Mouse (Mus musculus) neural tube, embryonic 11.5 days (tissue): ENCODE results near the gene Eml2. TPM values are rescaled to one million over a fixed set of nuclear protein-coding genes. Genes with fewer than 3 reads are reported as not detected.

Source experiments
- ATAC-seq: fragments of 200-750 bp; cut with Nextera tagmentation; 2 replicates; pipeline ENCODE4 v1.8.0; 2017; ENCODE audit warnings: moderate number of reproducible peaks, mild to moderate bottlenecking, moderate TSS enrichment, moderate library complexity; ENCODE audit not compliant: insufficient read depth, low FRiP score, low TSS enrichment
- DNase-seq: peaks from one replicate; pipeline ENCODE4 v3.0.0-alpha.2; 2015; ENCODE audit warnings: low spot score
- H3K27ac ChIP-seq: fragments of 300-500 bp; sonication (generic); 2 replicates; pipeline ENCODE4 v1.5.1; 2014; ENCODE audit warnings: low read depth, mild to moderate bottlenecking, low read length
- H3K27me3 ChIP-seq: fragments of 300-500 bp; sonication (generic); 2 replicates; pipeline ENCODE4 v1.6.1; 2014; ENCODE audit warnings: mild to moderate bottlenecking, low read length, mixed read lengths; ENCODE audit not compliant: control insufficient read depth, insufficient read depth
- H3K36me3 ChIP-seq: fragments of 300-500 bp; sonication (generic); 2 replicates; pipeline ENCODE4 v1.6.1; 2014; ENCODE audit warnings: mild to moderate bottlenecking, low read length, moderate library complexity, mixed read lengths; ENCODE audit not compliant: control insufficient read depth, insufficient read depth
- H3K4me1 ChIP-seq: fragments of 300-500 bp; sonication (generic); 2 replicates; pipeline ENCODE4 v1.6.1; 2014; ENCODE audit warnings: low read length, mixed read lengths; ENCODE audit not compliant: control insufficient read depth, insufficient read depth
- H3K4me2 ChIP-seq: fragments of 300-500 bp; sonication (generic); 2 replicates; pipeline ENCODE4 v1.6.1; 2014; ENCODE audit warnings: low read depth, mild to moderate bottlenecking, moderate library complexity
- H3K4me3 ChIP-seq: fragments of 300-500 bp; sonication (generic); 2 replicates; pipeline ENCODE4 v1.5.1; 2014; ENCODE audit warnings: low read depth, low read length
- H3K9ac ChIP-seq: fragments of 300-500 bp; sonication (generic); 2 replicates; pipeline ENCODE4 v1.6.1; 2014; ENCODE audit warnings: mild to moderate bottlenecking, low read length
- H3K9me3 ChIP-seq: fragments of 300-500 bp; sonication (generic); 2 replicates; pipeline ENCODE4 v1.6.1; 2016; ENCODE audit warnings: low read length; ENCODE audit not compliant: control insufficient read depth
- WGBS: fragments of 180-500 bp; shearing (Covaris S2); extraction: QIAGEN DNeasy Blood & Tissue Kit; methylation state at CpG from one replicate; pipeline ENCODE4 v1.1.7; 2014; 5-methylcytosine and 5-hydroxymethylcytosine counted together
- polyA plus RNA-seq: library from polyadenylated mRNA; unstranded; fragments of >200 nt; fragmentation: Nextera tagmentation; extraction: Ambion mirVana; gene quantifications from 2 replicates; pipeline ENCODE4 v1.2.1, GENCODE M21; 2014

The Eml2 gene
- polyA plus RNA-seq, 1 experiment from 2014 or later = 2.0 TPM

GRCm38 (mm10) chr7:19165656-19166423 is 10.4 kb upstream of the Eml2 start, which contains the start of gene Gipr:
TSS of gene Gipr (minus strand) at chr7:19166127.
- Histone ChIP-seq H3K4me3 (no peak within 1 kb of the TSS), H3K4me2 (0 out of 2 replicates have a peak within 1 kb of the TSS, but pooled peaks have one; percentile 2), H3K9me3 (no peaks in the 10 kb centered on the region), H3K4me1 (no peaks in the 10 kb centered on the region; the same call in 1 of the 2 replicates), H3K36me3 (no peaks in the 10 kb centered on the region), H3K27me3 (peaks cover 16% of the 10 kb centered on the region), H3K9ac (peak within 1 kb of the TSS; percentile 2; the same call in 1 of the 2 replicates), H3K27ac (no peak within 1 kb of the TSS)
- WGBS = 14% methylated on average over 13 of the region's 14 CpGs
- DNase-seq (peak; percentile 33), ATAC-seq (no peak)

GRCm38 (mm10) chr7:19166990-19167389 is 9.2 kb upstream of the Eml2 start:
- no peak overlapping the region for H3K27ac ChIP-seq
- DNase-seq (no peak), ATAC-seq (no peak)
- 89% methylated on average over 3 of the region's 3 CpGs for WGBS
- H3K4me3 ChIP-seq = no peak overlapping the region
- H3K9me3 ChIP-seq = no peaks in the 10 kb centered on the region
- peaks cover 16% of the 10 kb centered on the region for H3K27me3 ChIP-seq
- H3K4me1 ChIP-seq = no peaks in the 10 kb centered on the region; the same call in 1 of the 2 replicates
- H3K36me3 ChIP-seq = no peaks in the 10 kb centered on the region
- H3K4me2 ChIP-seq = no peak overlapping the region
- H3K9ac ChIP-seq = no peak overlapping the region

DNA sequence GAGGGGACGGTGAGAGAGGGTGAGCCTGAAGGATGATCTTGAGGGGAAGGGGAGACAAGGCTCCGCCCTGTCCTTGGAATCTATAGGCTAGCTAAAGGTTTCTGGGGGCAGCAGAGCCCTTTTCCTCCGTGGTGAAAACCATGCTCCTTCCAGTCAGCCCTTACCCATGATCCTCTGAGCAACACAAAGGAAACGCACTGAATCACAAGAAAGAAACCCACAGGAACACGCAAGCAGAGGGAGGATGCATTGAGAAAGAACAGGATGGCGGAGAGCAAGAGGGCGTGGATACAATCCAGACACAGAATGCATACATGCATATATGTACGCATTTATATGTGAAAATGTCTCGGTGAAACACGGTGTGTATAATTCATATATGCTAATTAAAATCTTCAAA is 6.7 kb upstream of the Eml2 start:
- ATAC-seq (no peak), DNase-seq (no peak)
- no peak overlapping the region for H3K4me2 ChIP-seq
- H3K9me3 ChIP-seq = no peaks in the 10 kb centered on the region
- no peaks in the 10 kb centered on the region for H3K36me3 ChIP-seq
- no peak overlapping the region for H3K27ac ChIP-seq
- peaks cover 8% of the 10 kb centered on the region for H3K27me3 ChIP-seq
- no peak overlapping the region for H3K4me3 ChIP-seq
- no peak overlapping the region for H3K9ac ChIP-seq
- H3K4me1 ChIP-seq = no peaks in the 10 kb centered on the region; the same call in 1 of the 2 replicates
- 65% methylated on average over 10 of the region's 10 CpGs for WGBS

- H3K27ac ChIP-seq = no peak overlapping the region
- DNase-seq (no peak), ATAC-seq (no peak)
- H3K9me3 ChIP-seq = no peaks in the 10 kb centered on the region
- no peak overlapping the region for H3K4me2 ChIP-seq
- H3K36me3 ChIP-seq = no peaks in the 10 kb centered on the region
- H3K4me1 ChIP-seq = no peaks in the 10 kb centered on the region; the same call in 1 of the 2 replicates
- peaks cover 6% of the 10 kb centered on the region for H3K27me3 ChIP-seq
- 72% methylated on average over 8 of the region's 8 CpGs for WGBS
- no peak overlapping the region for H3K4me3 ChIP-seq
- no peak overlapping the region for H3K9ac ChIP-seq
Observed at GRCm38 (mm10) chr7:19170142-19170541, 6.1 kb upstream of the Eml2 start.

DNA sequence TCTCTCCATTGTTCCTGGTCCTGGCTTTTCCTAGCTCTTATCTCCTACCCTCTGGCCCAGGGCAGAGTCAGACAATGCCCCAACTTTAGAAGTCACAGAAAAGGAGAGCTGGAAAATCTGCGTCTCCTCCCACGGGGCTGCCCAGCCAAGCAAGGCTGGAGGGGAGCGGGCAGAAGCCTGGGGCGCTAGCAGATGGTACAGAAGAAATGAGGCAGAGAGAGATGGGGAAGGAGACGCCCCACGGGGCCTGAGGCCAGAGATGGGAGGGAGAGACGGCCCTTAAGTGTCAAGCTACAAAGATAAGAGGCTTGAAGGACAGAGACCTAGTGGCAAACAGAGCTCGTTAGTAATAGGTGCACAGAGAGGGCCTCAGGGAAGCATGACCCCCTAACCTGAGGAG is 4.4 kb upstream of the Eml2 start:
- Histone ChIP-seq H3K9ac (no peak overlapping the region), H3K9me3 (no peaks in the 10 kb centered on the region), H3K4me3 (no peak overlapping the region), H3K4me2 (no peak overlapping the region), H3K27me3 (peaks cover 18% of the 10 kb centered on the region), H3K4me1 (no peaks in the 10 kb centered on the region), H3K36me3 (no peaks in the 10 kb centered on the region), H3K27ac (no peak overlapping the region)
- DNase-seq (no peak), ATAC-seq (no peak)
- 65% methylated on average over 8 of the region's 8 CpGs for WGBS

DNA sequence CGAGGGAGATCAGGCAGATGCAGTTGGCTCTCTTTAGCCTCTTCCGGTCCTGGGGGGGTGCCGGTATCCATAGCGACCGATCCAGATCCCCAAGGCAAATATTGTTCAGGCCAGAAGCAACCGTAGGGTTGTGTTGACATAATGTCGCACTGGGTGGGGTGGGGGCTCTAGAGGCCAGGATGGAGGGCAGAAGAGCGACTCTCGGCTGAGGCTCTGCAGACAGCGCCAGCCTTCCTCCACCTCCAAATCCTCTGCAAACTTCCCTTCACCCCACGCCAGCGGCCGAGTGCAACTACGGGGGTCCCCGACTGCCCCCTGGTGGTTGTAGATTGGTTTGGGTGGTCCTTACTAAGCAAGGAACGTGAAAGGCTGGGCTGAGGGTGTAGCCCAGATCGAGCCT is 3.3 kb upstream of the Eml2 start:
- H3K36me3 ChIP-seq = no peaks in the 10 kb centered on the region
- peak; percentile 91 for DNase-seq
- H3K9ac ChIP-seq = no peak overlapping the region
- H3K9me3 ChIP-seq = no peaks in the 10 kb centered on the region
- peaks cover 28% of the 10 kb centered on the region for H3K27me3 ChIP-seq
- H3K4me2 ChIP-seq = peak overlapping the region; percentile 35
- 0 out of 2 replicates have a peak overlapping the region, but pooled peaks have one; percentile 11 for H3K4me3 ChIP-seq
- ATAC-seq = no peak
- WGBS = 3% methylated on average over 17 of the region's 17 CpGs
- H3K4me1 ChIP-seq = 0 out of 2 replicates have a peak, but pooled peaks cover 2% of the 10 kb centered on the region
- no peak overlapping the region for H3K27ac ChIP-seq

- Histone ChIP-seq H3K4me3 (peak overlapping the region; percentile 35), H3K27ac (no peak overlapping the region), H3K9me3 (no peaks in the 10 kb centered on the region), H3K36me3 (no peaks in the 10 kb centered on the region), H3K4me1 (peaks cover 2% of the 10 kb centered on the region; the same call in 1 of the 2 replicates), H3K4me2 (peak overlapping the region; percentile 57), H3K9ac (peak overlapping the region; percentile 54), H3K27me3 (peaks cover 48% of the 10 kb centered on the region)
- WGBS = 2% methylated on average over 18 of the region's 21 CpGs
- DNase-seq = no peak
- ATAC-seq = peak; percentile 33
Observed at GRCm38 (mm10) chr7:19176516-19176947, 311 bp downstream of the Eml2 start.

- H3K27ac ChIP-seq = no peak overlapping the region
- H3K36me3 ChIP-seq = no peaks in the 10 kb centered on the region
- no peak for DNase-seq
- no peak for ATAC-seq
- H3K9ac ChIP-seq = no peak overlapping the region; the same call in 1 of the 2 replicates
- peak overlapping the region; percentile 35 for H3K4me3 ChIP-seq
- 54% methylated on average over 7 of the region's 7 CpGs for WGBS
- peaks cover 48% of the 10 kb centered on the region for H3K27me3 ChIP-seq
- no peaks in the 10 kb centered on the region for H3K9me3 ChIP-seq
- peaks cover 2% of the 10 kb centered on the region; the same call in 1 of the 2 replicates for H3K4me1 ChIP-seq
- peak overlapping the region; percentile 57 for H3K4me2 ChIP-seq
Observed at GRCm38 (mm10) chr7:19177216-19177615, 995 bp downstream of the Eml2 start.

- 0 out of 2 replicates have a peak overlapping the region, but pooled peaks have one; percentile 14 for H3K4me3 ChIP-seq
- WGBS = 10% methylated on average over 18 of the region's 18 CpGs
- peaks cover 48% of the 10 kb centered on the region for H3K27me3 ChIP-seq
Observed at GRCm38 (mm10) chr7:19178035-19178434, 1.8 kb downstream of the Eml2 start.

More at GRCm38 (mm10) chr7:19178035-19178434, 1.8 kb downstream of the Eml2 start:
- Histone ChIP-seq H3K4me1 (peaks cover 2% of the 10 kb centered on the region; the same call in 1 of the 2 replicates), H3K27ac (no peak overlapping the region), H3K4me2 (peak overlapping the region; percentile 15), H3K36me3 (no peaks in the 10 kb centered on the region), H3K9me3 (no peaks in the 10 kb centered on the region), H3K9ac (no peak overlapping the region)
- DNase-seq = no peak
- no peak for ATAC-seq
